Mouse (Mus musculus): ENCODE measurements around the gene Cyp4f16.
"Not testable (repeated sequence)": the region's sequence is repeated elsewhere in the genome, so short reads cannot be mapped to it uniquely, and the experiment has no call there.

Cyp4f16 gene

DNA sequence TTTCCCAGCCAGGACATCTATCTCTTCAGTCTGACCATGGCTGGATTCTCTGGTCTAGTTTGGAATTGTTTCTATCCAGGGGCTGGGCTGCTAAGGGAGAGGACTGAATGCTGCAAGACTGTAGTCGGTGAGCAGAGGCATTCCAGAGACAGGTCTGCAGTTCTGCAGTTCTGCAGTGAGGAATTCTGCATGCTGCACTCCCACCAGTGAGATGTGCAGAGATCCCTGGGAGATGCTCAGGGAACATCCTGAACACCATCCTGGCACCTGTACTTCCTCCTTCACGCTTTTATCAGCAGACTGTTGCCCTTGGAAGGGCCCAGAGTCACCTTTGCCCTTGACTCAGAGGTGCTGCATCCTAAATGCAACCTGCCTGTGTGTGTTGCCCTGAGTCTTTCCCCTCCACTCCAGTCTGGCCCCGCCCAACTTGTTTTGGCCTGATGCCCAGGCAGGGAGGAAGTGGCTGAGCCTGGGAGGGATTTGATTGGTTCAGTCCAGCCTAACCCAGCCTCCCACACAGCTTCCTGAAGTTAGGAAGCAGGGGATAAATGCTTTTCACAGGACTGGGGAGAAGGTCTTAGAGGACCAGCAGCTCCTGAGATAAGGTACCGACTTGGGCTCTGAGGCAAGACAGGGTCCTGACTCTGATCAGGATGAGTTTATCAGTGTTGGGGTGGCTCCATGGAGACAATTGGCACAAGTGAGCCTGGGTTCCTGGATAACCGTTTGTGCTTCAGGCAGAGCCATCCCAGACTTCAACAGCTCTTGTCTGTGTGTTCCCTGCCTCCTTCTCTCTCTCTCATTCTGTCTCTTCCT, at the start of gene Cyp4f16:
Cyp4f16 (plus strand) TSS at position 508 of the 816 bp plus-strand sequence.
- DNase-seq (ENCODE audit: low read depth, low spot score): peak; percentile 55

DNA sequence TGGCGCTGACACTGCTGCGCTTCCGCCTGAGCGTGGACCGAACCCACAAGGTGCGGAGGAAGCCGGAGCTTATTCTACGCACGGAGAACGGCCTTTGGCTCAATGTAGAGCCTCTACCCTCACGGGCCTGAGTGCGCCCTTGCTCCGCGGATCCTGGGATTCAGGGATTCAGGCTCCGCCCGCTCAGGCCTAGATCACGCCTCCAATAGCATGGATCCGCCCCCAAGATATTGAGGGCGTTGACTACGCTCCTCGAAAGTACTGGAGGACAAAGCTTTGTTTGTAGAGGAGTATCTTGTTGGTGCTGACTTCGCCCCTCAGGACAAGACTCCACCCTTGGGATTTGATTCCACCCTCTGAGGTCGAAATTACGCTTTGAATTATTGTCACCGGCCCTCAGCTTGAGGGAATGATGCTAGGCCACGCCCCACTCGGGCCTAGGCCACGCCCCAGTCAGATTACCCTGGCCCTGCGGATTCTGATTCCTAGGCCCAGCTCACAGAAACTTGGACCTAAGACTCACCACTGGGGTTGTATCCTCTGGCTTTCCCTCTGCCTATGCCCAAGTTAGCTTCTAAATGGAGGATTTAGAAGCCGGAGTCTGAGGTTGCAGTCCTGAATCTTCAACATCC, 43.9 kb upstream of the Cyp4f16 start:
- no peak for DNase-seq (ENCODE audit: low read depth, low spot score)

DNA sequence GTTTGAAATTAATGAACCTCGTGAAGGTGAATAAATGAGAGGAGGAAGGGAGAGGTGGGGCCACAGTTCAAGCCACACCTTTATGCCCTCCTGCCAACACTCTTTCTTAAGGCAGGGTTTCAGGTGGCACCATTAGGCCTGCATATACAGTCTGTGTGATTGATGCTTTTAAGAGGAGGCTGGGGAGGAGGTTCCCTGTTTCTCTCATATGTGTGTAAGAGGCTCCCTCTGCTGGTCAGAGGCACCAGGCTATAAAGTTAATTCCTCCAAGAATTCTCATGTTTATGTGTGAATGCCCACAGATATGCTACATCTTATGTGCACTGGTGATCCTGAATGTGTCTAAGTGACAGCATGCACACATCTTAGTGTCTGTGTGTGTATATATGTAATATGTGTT, 41.8 kb upstream of the Cyp4f16 start:
- DNase-seq (ENCODE audit: low read depth, low spot score): no peak

DNA sequence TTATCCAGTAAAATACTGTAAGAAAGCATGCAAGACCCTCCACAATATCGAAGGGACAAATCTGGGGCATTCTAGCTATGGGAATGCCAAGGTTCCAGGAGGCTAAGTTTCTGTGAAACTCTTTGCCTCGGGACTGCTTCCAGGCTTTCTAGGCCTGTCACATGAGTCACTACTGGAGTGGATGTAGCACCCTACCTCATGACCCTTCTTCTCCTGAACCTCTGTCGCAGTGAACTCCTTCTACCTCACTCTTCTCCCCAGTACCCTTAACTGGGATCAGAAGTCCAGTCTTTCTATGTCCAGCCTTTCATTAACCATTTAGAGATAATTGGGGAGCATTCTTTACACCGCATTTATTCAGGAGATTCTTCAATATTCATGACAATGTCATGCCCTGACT, 35.8 kb upstream of the Cyp4f16 start:
- DNase-seq (ENCODE audit: low read depth, low spot score): not testable (repeated sequence)

DNA sequence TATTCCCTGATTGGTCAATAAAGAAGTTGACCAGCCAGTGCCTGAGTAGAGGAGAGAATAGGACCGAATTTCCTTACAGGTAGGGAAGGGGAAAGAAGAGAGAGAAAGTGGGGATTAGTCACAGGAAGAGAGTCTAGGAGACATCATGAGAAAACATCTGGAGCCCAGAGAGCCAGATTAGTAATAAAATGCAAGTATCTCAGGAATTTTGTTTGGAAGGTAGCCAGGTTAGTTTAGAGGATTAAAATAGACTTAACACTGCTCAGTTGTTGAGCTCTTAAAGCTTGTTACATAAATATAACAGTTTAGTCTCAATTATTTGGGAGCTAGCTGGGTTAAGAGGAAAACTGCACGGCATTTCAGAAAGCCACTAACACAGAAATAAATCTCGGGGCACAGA, 35.3 kb upstream of the Cyp4f16 start:
- DNase-seq (ENCODE audit: low read depth, low spot score): no peak

DNA sequence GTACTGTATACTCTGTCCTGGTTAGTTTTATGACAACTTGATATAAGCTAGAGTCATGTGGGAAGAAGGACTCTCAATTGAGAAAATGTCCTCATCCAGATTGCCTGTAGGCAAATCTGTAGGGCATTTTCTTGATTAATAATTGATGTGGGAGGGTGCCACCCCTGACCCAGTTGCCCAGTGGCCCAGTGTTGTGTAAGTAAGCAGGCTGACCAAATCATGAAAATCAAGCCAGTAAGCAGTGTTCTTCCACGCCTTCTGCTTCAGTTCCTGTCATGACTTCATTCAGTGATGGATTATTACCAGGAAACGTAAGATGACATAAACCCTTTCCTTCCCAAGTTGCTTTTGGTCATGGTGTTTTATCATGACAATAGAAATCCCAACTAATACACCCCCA, 33.2 kb upstream of the Cyp4f16 start:
- no peak for DNase-seq (ENCODE audit: low read depth, low spot score)

DNA sequence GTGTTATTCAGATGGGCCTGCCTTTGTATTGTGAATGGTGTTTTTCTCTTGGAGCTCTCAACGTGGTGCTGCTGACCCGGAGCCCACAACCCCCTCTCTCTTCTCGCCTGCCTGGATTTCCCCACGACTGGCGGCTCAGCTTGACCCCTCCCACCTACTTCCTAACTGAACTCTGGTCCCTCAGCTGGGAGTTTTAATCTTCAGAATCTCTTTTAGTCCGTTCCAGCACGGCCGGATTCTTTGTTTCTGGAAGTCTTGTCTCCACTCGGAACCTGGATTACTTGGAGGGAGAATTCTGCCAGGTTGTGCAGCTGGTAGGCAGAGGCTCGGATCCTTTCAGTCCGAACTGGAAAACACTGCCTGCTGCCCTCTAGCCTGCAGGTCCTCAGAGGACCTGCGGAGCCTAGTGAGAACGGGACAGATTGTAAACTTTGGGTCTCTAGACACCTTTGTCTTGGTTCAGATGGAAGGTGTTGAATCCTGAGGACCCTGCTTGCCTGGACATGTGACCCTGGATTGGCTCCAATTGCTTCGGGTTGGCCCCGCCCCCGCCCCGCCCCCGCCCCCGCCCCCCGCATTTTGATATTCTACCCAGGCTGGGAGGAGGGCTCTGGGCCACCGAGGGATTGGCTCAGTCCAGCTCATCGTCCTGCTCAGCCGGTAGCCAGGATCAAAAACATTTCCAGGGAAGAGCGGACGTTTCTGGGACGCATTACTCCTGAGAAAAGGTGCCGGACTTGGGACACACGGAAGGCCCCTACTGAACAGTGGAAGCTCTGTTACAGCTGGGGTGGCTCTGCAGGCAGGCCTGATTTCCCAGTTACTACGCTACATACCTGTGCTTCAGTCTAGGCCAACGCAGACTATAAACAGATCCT, 30.3 kb upstream of the Cyp4f16 start, which contains the start of gene Cyp4f17:
Cyp4f17 (plus strand) TSS at position 200 of the 878 bp plus-strand sequence.
- no peak for DNase-seq (ENCODE audit: low read depth, low spot score)

DNA sequence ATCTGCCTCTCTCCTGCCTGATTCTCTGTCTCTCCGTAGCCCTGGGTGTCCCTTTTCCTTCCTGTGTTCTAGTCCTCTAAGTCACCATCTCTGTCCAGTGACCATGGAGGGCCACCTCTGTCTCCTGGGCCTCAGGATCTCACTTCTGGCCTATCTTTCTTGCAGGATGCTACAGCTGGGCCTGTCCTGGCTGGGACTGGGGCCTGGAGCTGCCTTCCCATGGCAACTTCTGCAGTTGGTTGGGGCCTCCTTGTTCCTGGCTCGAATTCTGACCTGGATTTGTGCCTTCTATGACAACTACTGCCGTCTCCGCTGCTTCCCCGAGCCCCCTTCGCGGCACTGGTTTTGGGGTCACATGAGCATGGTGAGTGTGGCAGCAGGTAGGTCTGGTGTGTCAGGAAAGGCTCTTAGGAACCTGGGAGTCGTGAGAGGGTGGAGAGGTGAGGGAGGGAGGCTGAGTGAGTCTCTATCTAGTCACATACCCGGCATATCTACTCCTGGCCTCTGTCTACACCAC, 29.6 kb upstream of the Cyp4f16 start:
- DNase-seq (ENCODE audit: low read depth, low spot score): no peak

DNA sequence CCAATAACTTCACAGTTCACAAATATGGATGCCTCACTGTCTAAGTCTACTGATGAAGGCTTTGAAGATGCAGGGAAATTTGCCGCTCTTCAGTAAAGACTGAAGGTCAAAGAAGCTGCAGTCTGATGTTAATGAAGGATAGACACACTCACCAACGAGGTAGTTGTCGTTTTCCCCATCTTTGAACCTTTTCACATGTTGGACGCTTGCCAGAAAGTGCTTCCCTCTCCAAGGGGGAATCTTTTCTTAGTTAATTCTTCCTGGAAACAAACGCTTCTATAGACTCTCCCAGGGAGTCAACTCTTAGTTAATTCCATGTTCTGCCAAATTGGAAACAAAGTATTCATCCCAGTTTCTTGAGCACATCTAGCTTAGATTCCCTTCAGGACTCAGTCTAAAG, 20.2 kb upstream of the Cyp4f16 start:
- DNase-seq (ENCODE audit: low read depth, low spot score): no peak

DNA sequence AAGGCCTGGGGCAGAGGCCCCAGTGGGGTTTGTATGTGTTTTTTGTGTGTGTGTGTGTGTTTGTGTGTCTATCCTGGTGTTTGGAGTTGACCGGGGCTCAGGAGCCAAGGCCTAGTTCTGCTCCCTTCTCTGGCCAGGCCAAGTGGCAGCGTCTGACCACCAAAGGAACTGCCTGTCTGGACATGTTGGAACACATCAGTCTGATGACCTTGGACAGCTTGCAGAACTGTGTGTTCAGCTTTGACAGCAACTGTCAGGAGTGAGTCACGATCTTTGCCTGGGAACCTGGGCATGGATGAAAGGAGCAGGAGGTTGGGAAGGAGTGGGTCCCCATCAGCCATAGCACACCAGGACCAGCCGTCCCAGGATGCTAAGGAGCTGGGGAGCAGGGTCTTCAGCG, 14.4 kb upstream of the Cyp4f16 start:
- no peak for DNase-seq (ENCODE audit: low read depth, low spot score)

DNA sequence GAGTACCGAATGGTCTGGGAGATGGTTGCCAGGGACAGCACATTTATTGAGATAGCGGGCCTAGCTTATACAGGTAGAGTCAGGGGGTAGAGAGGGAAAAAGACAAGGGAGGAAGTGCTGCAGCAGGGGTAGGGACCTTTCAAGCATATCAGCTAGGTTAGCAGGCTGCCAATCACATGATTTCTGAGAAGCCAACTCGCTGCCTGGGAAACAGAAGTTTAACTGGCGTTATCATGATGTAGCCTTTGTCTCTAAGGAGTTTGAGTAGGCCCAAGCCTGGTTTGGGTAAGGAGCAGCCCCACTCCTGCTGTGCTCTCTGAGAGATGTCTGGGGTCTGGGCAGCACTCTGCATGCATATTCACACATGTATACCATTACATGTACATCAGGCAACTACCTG, 14.0 kb upstream of the Cyp4f16 start:
- DNase-seq (ENCODE audit: low read depth, low spot score): no peak

DNA sequence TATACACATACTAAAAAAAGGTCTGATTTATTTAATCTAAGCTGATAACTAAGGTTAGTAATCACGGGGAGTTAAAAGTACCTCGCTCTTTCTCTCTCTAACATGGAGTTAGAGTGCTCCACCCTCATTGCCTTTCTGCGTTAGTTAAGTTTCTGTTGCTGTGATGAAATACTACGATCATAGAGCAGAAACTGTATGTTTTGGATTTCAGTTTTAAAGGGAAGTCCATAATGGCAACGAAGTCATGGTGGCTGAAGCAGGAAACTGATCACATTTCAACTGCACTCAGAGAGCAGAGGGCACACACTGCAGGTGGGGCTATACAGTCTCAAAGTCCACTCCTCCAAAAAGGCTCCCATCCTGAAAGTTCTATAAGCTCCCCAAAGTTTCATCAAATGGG, 13.5 kb upstream of the Cyp4f16 start:
- no peak for DNase-seq (ENCODE audit: low read depth, low spot score)

DNA sequence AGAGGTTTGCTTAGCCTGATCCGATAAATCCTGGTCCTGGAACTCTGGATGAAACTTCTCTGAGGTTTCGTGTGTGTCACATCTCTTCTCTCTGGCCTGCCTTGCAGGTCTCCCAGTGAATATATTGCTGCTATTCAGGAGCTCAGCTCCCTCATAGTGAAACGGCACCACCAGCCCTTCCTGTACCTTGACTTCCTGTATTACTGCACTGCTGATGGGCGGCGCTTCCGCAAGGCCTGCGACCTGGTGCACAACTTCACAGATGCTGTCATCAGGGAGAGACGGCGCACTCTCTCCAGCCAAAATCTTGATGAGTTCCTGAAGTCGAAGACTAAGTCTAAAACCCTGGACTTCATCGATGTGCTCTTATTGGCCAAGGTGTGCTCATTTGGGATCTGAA, 12.5 kb upstream of the Cyp4f16 start:
- DNase-seq (ENCODE audit: low read depth, low spot score): no peak

DNA sequence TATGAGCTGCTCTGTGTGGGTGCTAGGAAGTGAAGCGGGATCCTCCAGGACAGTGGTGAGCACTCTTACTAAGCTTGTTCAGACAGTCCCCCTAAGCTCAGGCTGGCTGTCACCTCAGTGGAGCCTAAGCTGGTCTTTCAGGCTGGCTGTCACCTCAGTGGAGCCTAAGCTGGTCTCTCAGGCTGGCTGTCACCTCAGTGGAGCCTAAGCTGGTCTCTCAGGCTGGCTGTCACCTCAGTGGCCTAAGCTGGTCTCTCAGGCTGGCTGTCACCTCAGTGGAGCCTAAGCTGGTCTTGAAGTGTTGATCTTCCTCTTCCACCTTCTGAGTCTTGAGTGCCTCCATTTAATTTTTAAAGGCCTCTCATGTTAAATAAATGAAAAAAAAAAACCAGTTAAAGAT, 10.0 kb upstream of the Cyp4f16 start:
- not testable (repeated sequence) for DNase-seq (ENCODE audit: low read depth, low spot score)

DNA sequence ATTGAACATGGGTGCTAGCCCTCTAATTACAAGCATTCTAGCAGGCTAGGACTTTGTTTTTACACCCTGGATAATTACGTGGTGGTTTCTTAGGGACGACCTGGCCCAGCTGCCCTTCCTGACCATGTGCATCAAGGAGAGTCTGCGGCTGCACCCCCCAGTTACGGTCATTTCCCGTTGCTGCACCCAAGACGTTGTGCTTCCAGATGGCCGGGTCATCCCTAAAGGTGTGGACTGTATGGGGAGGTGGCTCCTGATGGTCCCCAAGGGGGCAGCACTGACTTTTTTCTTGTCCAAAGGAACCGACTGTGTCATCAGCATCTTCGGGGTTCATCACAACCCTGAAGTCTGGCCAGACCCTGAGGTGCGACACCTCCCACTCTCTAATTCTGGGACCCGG, 8.6 kb upstream of the Cyp4f16 start:
- no peak for DNase-seq (ENCODE audit: low read depth, low spot score)

DNA sequence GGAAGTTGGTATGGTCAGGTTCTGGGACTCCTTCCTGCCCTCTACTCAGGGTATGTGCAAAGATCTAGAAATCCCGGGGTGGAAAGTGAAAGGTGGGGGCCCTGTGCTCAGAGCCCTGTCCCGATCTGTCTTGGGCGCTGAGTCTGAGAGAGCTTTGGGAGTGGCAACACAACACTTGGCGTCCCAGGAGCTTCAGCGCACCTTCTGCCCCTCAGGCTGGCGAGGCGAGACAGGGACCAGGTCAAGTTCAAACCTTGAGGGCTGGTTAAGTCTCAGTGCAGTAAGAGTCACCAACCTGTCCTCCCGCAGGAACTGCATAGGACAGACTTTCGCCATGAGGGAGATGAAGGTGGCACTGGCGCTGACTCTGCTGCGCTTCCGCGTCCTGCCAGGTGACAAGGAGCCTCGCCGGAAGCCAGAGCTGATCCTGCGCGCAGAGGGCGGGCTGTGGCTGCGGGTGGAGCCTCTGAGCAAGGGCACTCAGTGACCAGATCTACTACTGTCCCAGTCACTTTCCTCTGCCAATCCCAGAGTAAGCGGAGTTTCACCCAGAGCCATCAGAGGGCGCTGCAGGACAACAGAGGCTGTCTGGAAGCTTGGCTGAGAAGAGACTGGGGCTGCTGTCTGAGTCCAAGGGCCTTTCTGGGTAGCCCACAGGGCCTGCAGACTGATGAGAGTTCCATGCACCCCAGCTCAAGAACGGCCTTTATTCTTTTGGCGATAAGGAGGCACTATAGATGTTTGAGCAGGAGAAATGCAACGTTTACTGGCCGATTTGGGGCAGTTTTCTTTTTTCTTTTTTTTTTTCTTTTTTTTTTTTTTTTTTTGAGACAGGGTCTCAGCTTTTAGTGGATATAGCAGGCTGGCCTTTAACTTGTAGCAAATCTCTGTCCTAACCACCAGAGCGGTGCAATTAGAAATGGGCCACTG, 7.7 kb upstream of the Cyp4f16 start:
- peak; percentile 22 for DNase-seq (ENCODE audit: low read depth, low spot score)

DNA sequence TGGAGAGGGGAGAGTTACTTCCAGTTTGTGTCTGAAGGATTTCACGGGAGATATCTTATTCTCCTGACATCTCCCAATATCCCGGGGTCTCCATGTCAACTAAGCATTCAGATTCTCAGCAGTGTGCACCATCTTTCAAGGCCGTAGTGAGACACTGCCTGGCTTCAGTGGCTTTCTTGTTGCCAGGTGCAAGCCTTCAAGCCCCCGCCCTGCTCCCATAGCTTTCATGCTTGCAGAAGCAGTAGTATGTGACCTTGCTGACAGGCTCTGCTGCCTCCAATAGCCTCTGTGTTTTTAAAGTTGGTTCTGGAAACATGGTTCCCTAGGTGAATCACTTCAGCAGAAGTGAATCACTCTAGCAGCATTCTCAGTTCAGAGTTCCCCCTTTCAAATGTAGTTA, 4.0 kb upstream of the Cyp4f16 start:
- DNase-seq (ENCODE audit: low read depth, low spot score): not testable (repeated sequence)

DNA sequence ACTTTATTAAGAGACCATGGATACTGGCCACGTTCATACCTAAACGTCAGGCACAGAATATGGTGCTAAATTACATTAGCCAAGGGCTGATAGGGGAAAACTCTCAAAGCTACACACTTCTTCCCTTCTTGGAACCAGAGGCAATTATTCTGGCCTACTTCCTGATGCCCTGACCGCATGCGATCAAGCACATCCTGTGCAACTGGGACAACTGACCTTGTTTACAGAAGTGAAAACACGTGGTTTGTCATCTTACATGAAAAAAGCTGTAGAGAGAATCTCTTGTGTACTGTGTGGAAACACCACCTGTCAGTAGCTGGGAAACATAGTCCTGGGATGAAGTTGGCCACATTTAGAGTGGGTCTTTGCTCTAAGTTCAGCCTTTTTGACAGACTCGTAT, 2.3 kb upstream of the Cyp4f16 start:
- no peak for DNase-seq (ENCODE audit: low read depth, low spot score)

DNA sequence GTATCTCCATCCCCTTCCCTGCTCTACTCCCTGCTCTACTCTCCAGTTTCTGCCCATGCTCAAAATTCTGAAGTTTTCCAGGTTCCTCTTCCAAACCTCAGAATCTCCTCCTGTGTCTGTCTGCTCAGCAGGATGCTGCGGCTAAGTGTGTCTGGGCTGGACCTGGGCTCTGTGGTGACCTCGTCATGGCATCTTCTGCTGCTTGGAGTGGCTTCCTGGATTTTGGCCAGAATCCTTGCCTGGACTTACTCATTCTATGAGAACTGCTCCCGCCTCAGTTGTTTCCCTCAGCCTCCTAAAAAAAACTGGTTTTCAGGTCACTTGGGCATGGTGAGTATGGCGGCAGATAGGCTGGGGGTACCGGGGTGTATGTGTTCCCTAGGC, 501 bp downstream of the Cyp4f16 start:
- no peak for DNase-seq (ENCODE audit: low read depth, low spot score)

DNA sequence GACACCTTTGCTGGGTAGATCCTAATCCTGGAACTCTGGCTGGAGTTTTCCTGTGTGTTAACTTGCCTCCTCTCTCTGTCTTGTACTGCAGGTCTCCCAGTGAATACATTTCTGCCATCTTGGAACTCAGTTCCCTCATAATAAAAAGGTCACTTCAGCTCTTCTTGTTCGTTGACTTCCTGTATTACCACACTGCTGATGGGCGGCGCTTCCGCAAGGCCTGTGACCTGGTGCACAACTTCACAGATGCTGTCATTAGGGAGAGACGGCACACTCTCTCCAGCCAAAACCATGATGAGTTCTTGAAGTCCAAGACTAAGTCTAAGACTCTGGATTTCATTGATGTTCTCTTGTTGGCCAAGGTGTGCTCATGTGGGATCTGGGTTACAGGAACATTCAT, 8.4 kb downstream of the Cyp4f16 start:
- DNase-seq (ENCODE audit: low read depth, low spot score): not testable (repeated sequence)

DNA sequence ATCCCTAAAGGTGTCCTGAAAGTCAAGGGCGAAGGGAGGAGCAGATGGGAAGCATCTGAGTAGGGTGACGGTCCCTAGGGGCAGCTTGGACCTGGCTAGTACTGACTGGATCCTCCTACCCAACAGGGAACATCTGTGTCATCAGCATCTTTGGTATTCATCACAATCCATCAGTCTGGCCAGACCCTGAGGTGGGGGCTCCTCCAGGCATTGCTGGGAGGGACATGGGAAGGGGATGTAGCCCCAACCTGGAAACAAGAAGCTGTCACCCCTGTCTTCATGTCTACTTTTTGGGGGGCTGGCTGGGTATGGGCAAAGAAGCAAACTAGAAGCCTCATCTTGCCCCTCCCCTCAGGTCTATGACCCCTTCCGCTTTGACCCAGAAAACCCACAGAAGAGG, 14.0 kb downstream of the Cyp4f16 start:
- not testable (repeated sequence) for DNase-seq (ENCODE audit: low read depth, low spot score)

Measured in brain, embryonic 18.5 days (tissue).